Mouse (Mus musculus): ENCODE results near the gene Lats2.

The Lats2 gene

GRCm38 (mm10) chr14:57737089-57737488, 21.1 kb downstream of the Lats2 start:
- in situ Hi-C loops (cut with MboI, MseI) = no loop called here

GRCm38 (mm10) chr14:57736141-57736540, 22.0 kb downstream of the Lats2 start:
- in situ Hi-C loops (cut with MboI, MseI) = no loop called here

GRCm38 (mm10) chr14:57732668-57733293, 25.4 kb downstream of the Lats2 start:
- in situ Hi-C loops (cut with MboI, MseI) = no loop called here

GRCm38 (mm10) chr14:57730527-57730926, 27.7 kb downstream of the Lats2 start:
- in situ Hi-C loops (cut with MboI, MseI) = no loop called here

- in situ Hi-C loops (cut with MboI, MseI) = no loop called here
These were observed 28.2 kb downstream of the Lats2 start for GRCm38 (mm10) chr14:57729975-57730499.

- in situ Hi-C loops (cut with MboI, MseI) = no loop called here
These were observed 28.8 kb downstream of the Lats2 start for GRCm38 (mm10) chr14:57729364-57729763.

- in situ Hi-C loops (cut with MboI, MseI) = no loop called here
These were observed 32.0 kb downstream of the Lats2 start for GRCm38 (mm10) chr14:57726172-57726571.

- in situ Hi-C loops (cut with MboI, MseI) = loop anchor here in 1 of 2 experiments (25.0 kb wide), 1 partner anchor 1388 kb away; no protein-coding TSS in a partner anchor
These were observed 33.7 kb downstream of the Lats2 start for GRCm38 (mm10) chr14:57724473-57724872.

- in situ Hi-C loops (cut with MboI, MseI) = loop anchor here in 1 of 2 experiments (25.0 kb wide), 1 partner anchor 1394 kb away; no protein-coding TSS in a partner anchor
These were observed 39.9 kb downstream of the Lats2 start for GRCm38 (mm10) chr14:57718245-57718644.

GRCm38 (mm10) chr14:57716601-57717245, 41.5 kb downstream of the Lats2 start:
- in situ Hi-C loops (cut with MboI, MseI) = loop anchor here in 1 of 2 experiments (25.0 kb wide), 1 partner anchor 1396 kb away; no protein-coding TSS in a partner anchor

- in situ Hi-C loops (cut with MboI, MseI) = loop anchor here in 1 of 2 experiments (25.0 kb wide), 1 partner anchor 1399 kb away; no protein-coding TSS in a partner anchor
These were observed 45.3 kb downstream of the Lats2 start for GRCm38 (mm10) chr14:57712884-57713283.

GRCm38 (mm10) chr14:57711059-57711458, 47.1 kb downstream of the Lats2 start:
- in situ Hi-C loops (cut with MboI, MseI) = loop anchor here in 1 of 2 experiments (25.0 kb wide), 1 partner anchor 1401 kb away; no protein-coding TSS in a partner anchor

GRCm38 (mm10) chr14:57709171-57709570, 49.0 kb downstream of the Lats2 start:
- in situ Hi-C loops (cut with MboI, MseI) = loop anchor here (10.0 to 25.0 kb wide), 2 partner anchors 706 to 1403 kb away; no protein-coding TSS in a partner anchor

GRCm38 (mm10) chr14:57708580-57708979, 49.6 kb downstream of the Lats2 start:
- in situ Hi-C loops (cut with MboI, MseI) = loop anchor here (10.0 to 25.0 kb wide), 2 partner anchors 706 to 1404 kb away; no protein-coding TSS in a partner anchor

GRCm38 (mm10) chr14:57707100-57707893, 50.9 kb downstream of the Lats2 start:
- in situ Hi-C loops (cut with MboI, MseI) = loop anchor here (10.0 to 25.0 kb wide), 2 partner anchors 708 to 1405 kb away; no protein-coding TSS in a partner anchor

- in situ Hi-C loops (cut with MboI, MseI) = loop anchor here (10.0 to 25.0 kb wide), 2 partner anchors 708 to 1406 kb away; no protein-coding TSS in a partner anchor
These were observed 51.5 kb downstream of the Lats2 start for GRCm38 (mm10) chr14:57706760-57707099.

- in situ Hi-C loops (cut with MboI, MseI) = loop anchor here (10.0 to 25.0 kb wide), 2 partner anchors 709 to 1407 kb away; no protein-coding TSS in a partner anchor
These were observed 52.4 kb downstream of the Lats2 start for GRCm38 (mm10) chr14:57705759-57706158.

GRCm38 (mm10) chr14:57705075-57705474, 53.1 kb downstream of the Lats2 start:
- in situ Hi-C loops (cut with MboI, MseI) = loop anchor here (10.0 to 25.0 kb wide), 2 partner anchors 710 to 1407 kb away; no protein-coding TSS in a partner anchor

- in situ Hi-C loops (cut with MboI, MseI) = loop anchor here (10.0 to 25.0 kb wide), 2 partner anchors 713 to 1410 kb away; no protein-coding TSS in a partner anchor
These were observed 56.2 kb downstream of the Lats2 start for GRCm38 (mm10) chr14:57701915-57702477.

GRCm38 (mm10) chr14:57699461-57699970, 58.7 kb downstream of the Lats2 start:
- in situ Hi-C loops (cut with MboI, MseI) = loop anchor here in 1 of 2 experiments (25.0 kb wide), 1 partner anchor 1413 kb away; no protein-coding TSS in a partner anchor

Data from T-helper 17 cell (primary cell).